Mouse (Mus musculus) intestine, embryonic 15.5 days (tissue): Measurements from ENCODE around the gene Cenpa. TPM values are rescaled to one million over a fixed set of nuclear protein-coding genes. Genes with fewer than 3 reads are reported as not detected.

Experiments
- ATAC-seq: fragments of 200-750 bp; cut with Nextera tagmentation; 2 replicates; pipeline ENCODE4 v1.8.0; 2017; ENCODE audit warnings: moderate TSS enrichment, moderate library complexity
- H3K27ac ChIP-seq: fragments of 300-500 bp; sonication (generic); 2 replicates; pipeline ENCODE4 v1.5.1; 2015; ENCODE audit warnings: mild to moderate bottlenecking, inconsistent platforms
- H3K27me3 ChIP-seq: fragments of 300-500 bp; sonication (generic); replicated peaks from 2 replicates; pipeline ENCODE4 v1.6.1; 2015; ENCODE audit warnings: inconsistent platforms
- H3K36me3 ChIP-seq: fragments of 300-500 bp; sonication (generic); 2 replicates; pipeline ENCODE4 v1.6.1; 2015; ENCODE audit warnings: inconsistent platforms
- H3K4me1 ChIP-seq: fragments of 300-500 bp; sonication (generic); replicated peaks from 2 replicates; pipeline ENCODE4 v1.6.1; 2015; ENCODE audit warnings: inconsistent platforms
- H3K4me2 ChIP-seq: fragments of 300-500 bp; sonication (generic); replicated peaks from 2 replicates; pipeline ENCODE4 v1.6.1; 2015; ENCODE audit warnings: mild to moderate bottlenecking, inconsistent platforms
- H3K4me3 ChIP-seq: fragments of 300-500 bp; sonication (generic); replicated peaks from 2 replicates; pipeline ENCODE4 v1.5.1; 2015; ENCODE audit warnings: inconsistent platforms
- H3K9ac ChIP-seq: fragments of 300-500 bp; sonication (generic); 2 replicates; pipeline ENCODE4 v1.6.1; 2015; ENCODE audit warnings: inconsistent platforms
- H3K9me3 ChIP-seq: fragments of 300-500 bp; sonication (generic); 2 replicates; pipeline ENCODE4 v1.6.1; 2016; ENCODE audit warnings: inconsistent platforms
- WGBS: fragments of 180-500 bp; shearing (Covaris S2); methylation state at CpG from one replicate; pipeline ENCODE4 v1.1.7; 2015; 5-methylcytosine and 5-hydroxymethylcytosine counted together
- polyA plus RNA-seq: library from polyadenylated mRNA; unstranded; fragments of >200 nt; fragmentation: Nextera tagmentation; extraction: Ambion mirVana; gene quantifications from 2 replicates; pipeline ENCODE4 v1.2.1, GENCODE M21; 2015

The Cenpa gene
- polyA plus RNA-seq, 1 experiment from 2014 or later: 224 TPM

- Histone ChIP-seq H3K4me2 (no peak overlapping the region), H3K27ac (no peak overlapping the region), H3K36me3 (no peaks in the 10 kb centered on the region), H3K9me3 (no peaks in the 10 kb centered on the region), H3K4me1 (peaks cover 11% of the 10 kb centered on the region), H3K27me3 (peaks cover 21% of the 10 kb centered on the region), H3K9ac (no peak overlapping the region), H3K4me3 (no peak overlapping the region)
- WGBS: 89% methylated on average over 4 of the region's 4 CpGs
- no peak for ATAC-seq
Observed at GRCm38 (mm10) chr5:30717506-30717905, 50.9 kb downstream of the Cenpa start.

GRCm38 (mm10) chr5:30717991-30718703 lies 51.6 kb downstream of the Cenpa start:
- WGBS: 76% methylated on average over 10 of the region's 10 CpGs
- Histone ChIP-seq H3K4me2 (no peak overlapping the region), H3K4me3 (no peak overlapping the region), H3K9ac (no peak overlapping the region), H3K9me3 (no peaks in the 10 kb centered on the region), H3K27ac (no peak overlapping the region), H3K36me3 (no peaks in the 10 kb centered on the region), H3K4me1 (peaks cover 5% of the 10 kb centered on the region), H3K27me3 (peaks cover 14% of the 10 kb centered on the region)
- ATAC-seq: no peak

GRCm38 (mm10) chr5:30721935-30722334 lies 55.4 kb downstream of the Cenpa start:
- Histone ChIP-seq H3K27me3 (no peaks in the 10 kb centered on the region), H3K9ac (no peak overlapping the region), H3K4me2 (no peak overlapping the region), H3K4me1 (no peaks in the 10 kb centered on the region), H3K4me3 (no peak overlapping the region), H3K9me3 (no peaks in the 10 kb centered on the region), H3K27ac (no peak overlapping the region), H3K36me3 (no peaks in the 10 kb centered on the region)
- no peak for ATAC-seq
- whole genome bisulfite sequencing: 87% methylated on average over 8 of the region's 8 CpGs

Other genes starting within 250 kb of the Cenpa start
- 0.66 and 0.84 TPM in 2 replicates for gene Otof, start 204.8 kb upstream of the Cenpa start, polyA plus RNA-seq
- not detected in 2 replicates for gene 1700001C02Rik, start 200.7 kb upstream of the Cenpa start, polyA plus RNA-seq
- not detected in 2 replicates for gene Cib4, start 120.9 kb upstream of the Cenpa start, polyA plus RNA-seq
- gene Kcnk3, start 78.6 kb upstream of the Cenpa start, polyA plus RNA-seq: 24.4 and 24.9 TPM in 2 replicates
- 36.8 and 40.4 TPM in 2 replicates for gene Slc35f6, start 18.8 kb upstream of the Cenpa start, polyA plus RNA-seq
- gene Dpysl5, start 44.8 kb downstream of the Cenpa start, polyA plus RNA-seq: 6.6 and 7.1 TPM in 2 replicates
- 17.4 and 17.5 TPM in 2 replicates for gene Mapre3, start 147.9 kb downstream of the Cenpa start, polyA plus RNA-seq
- 72.3 and 76.3 TPM in 2 replicates for gene Tmem214, start 201.2 kb downstream of the Cenpa start, polyA plus RNA-seq
- gene Agbl5, start 221.9 kb downstream of the Cenpa start, polyA plus RNA-seq: 13.9 and 16.4 TPM in 2 replicates
- gene Ost4, start 241.0 kb downstream of the Cenpa start, polyA plus RNA-seq: 449 and 476 TPM in 2 replicates
- gene Emilin1, start 246.6 kb downstream of the Cenpa start, polyA plus RNA-seq: 183 and 190 TPM in 2 replicates